ENCODE assay signal across 19 mouse cellular contexts in the genomic region with DNA sequence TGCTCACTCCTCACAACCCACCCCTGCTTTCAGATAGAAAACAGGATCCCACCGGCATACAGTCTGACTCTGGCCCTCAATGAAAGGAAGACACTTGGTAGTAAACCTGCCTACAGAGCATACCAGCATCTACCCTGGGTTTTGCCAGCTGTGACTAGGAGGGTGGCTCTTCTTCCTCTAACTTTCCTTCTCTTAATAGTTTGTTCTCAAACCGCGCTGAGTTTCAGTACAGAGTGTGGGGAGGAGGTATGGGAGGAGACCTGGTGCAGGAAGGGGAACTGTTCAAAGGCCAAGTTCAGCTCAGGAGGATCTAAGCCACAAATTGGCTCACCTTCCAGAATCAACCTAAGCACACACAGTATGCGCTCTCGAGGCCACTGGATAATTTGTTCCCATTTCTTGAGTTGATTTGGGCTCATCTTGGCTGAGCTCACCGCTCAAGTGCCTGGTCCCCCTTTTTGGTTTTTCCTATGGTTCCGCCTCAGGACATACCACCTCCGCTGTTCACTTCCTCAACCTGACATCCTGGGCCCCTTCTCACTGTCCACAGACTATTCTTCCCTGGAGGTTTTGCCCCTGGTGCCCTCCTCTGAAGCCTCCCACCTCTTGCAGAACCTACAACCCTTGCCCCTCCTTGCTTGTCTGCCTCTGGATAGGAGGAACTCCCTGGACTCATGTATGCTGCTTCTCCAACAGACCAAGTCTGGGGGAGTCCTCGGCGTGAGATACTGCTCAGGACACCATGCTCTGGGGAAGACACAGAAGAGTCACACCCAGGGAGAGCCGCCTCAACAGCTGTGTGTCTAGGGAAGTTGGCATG. TPM values are rescaled to one million over a fixed set of nuclear protein-coding genes. Genes with fewer than 3 reads are reported as not detected.
DNase-seq lines count a peak whose midpoint lies in the region; ATAC-seq and TF ChIP-seq lines count a peak whose summit lies in the region.
"Had no signal": no experiment of that assay in that cellular context is flagged by ENCODE, and none has a peak within 500 bp of the region (broad histone marks: within the 10 kb centered on the region; RNA-seq: fewer than 3 reads in every experiment).

No protein-coding gene starts in this region.

- no peaks in the 10 kb centered on the region for H3K9me3 ChIP-seq in embryonic facial prominence, embryonic 14.5 days (ENCODE audit: control insufficient read depth, low read length)
- H3K9me3 ChIP-seq in embryonic facial prominence, embryonic 10.5 days: no peaks in the 10 kb centered on the region
- no peaks in the 10 kb centered on the region for H3K9me3 ChIP-seq in lung, embryonic 16.5 days (ENCODE audit: control insufficient read depth, low read length)
- H3K9me3 ChIP-seq in lung, postnatal 0 days (ENCODE audit: low read length): no peaks in the 10 kb centered on the region
- H3K9me3 ChIP-seq: embryonic facial prominence, embryonic 13.5 days had no signal

- H3K27ac ChIP-seq in embryonic facial prominence, embryonic 14.5 days (replicated peaks; ENCODE audit: low read depth, low read length): no peak overlapping the region
- H3K27ac ChIP-seq in embryonic facial prominence, embryonic 10.5 days (replicated peaks): no peak overlapping the region
- H3K27ac ChIP-seq in lung, embryonic 16.5 days (ENCODE audit: low read length): no peak overlapping the region
- no peak overlapping the region for H3K27ac ChIP-seq in lung, postnatal 0 days (ENCODE audit: low read length)
- H3K27ac ChIP-seq: embryonic facial prominence, embryonic 13.5 days; left cerebral cortex, adult 2 months; liver, embryonic 14.5 days had no signal

- TF ChIP-seq CTCF in lung, postnatal 0 days (IDR thresholded peaks at IDR 0.05): no peak

- DNase-seq in embryonic facial prominence, embryonic 14.5 days (ENCODE audit: low spot score): no peak
- DNase-seq in embryonic facial prominence, embryonic 10.5 days (ENCODE audit: low spot score): no peak
- DNase-seq in lung, postnatal 0 days (ENCODE audit: low spot score): no peak
- peak; percentile 57 for DNase-seq in thymus, postnatal 0 days (ENCODE audit: low spot score)
- DNase-seq in embryo, embryonic 10 days (ENCODE audit: low spot score): no peak
- DNase-seq in cerebellum, postnatal 14 days: no peak
- DNase-seq: cerebellum, adult 9-10 months; heart, postnatal 14 days had no signal

- peak; percentile 4; the same call in 1 of the 2 replicates for ATAC-seq in embryonic facial prominence, embryonic 14.5 days (ENCODE audit: low read depth)
- ATAC-seq in lung, embryonic 16.5 days (ENCODE audit: low read depth): peak; percentile 20; the same call in 1 of the 2 replicates
- no peak for ATAC-seq in lung, postnatal 0 days
- ATAC-seq in hematopoietic stem cell, adult 5-6 weeks (replicated peaks in 1 of 2; ENCODE audit: insufficient read depth in 1 of 2, low FRiP score in 2 of 2, low TSS enrichment in 1 of 2, low read depth in 1 of 2, poor library complexity in 2 of 2, severe bottlenecking in 2 of 2): peak; percentile 80 to 87
- ATAC-seq: forebrain, embryonic 16.5 days; Patski had no signal

- H3K27me3 ChIP-seq in embryonic facial prominence, embryonic 14.5 days (replicated peaks; ENCODE audit: control insufficient read depth, insufficient read depth, low read length): no peaks in the 10 kb centered on the region
- H3K27me3 ChIP-seq in embryonic facial prominence, embryonic 10.5 days (replicated peaks; ENCODE audit: low read depth, poor library complexity, severe bottlenecking): no peaks in the 10 kb centered on the region
- no peaks in the 10 kb centered on the region for H3K27me3 ChIP-seq in lung, embryonic 16.5 days (ENCODE audit: control insufficient read depth, insufficient read depth, low read depth, low read length)
- H3K27me3 ChIP-seq in lung, postnatal 0 days (replicated peaks; ENCODE audit: insufficient read depth, low read length): no peaks in the 10 kb centered on the region
- H3K27me3 ChIP-seq: embryonic facial prominence, embryonic 13.5 days; Patski had no signal

- WGBS in embryonic facial prominence, embryonic 14.5 days: 89% methylated on average over 11 of the region's 11 CpGs
- WGBS in embryonic facial prominence, embryonic 10.5 days: 90% methylated on average over 11 of the region's 11 CpGs
- 80% methylated on average over 11 of the region's 11 CpGs for WGBS in lung, embryonic 16.5 days
- 80% methylated on average over 11 of the region's 11 CpGs for WGBS in lung, postnatal 0 days

- TF ChIP-seq EP300 in lung, postnatal 0 days (IDR thresholded peaks at IDR 0.05): no peak

- H3K4me3 ChIP-seq in embryonic facial prominence, embryonic 14.5 days (ENCODE audit: low read depth, low read length): no peak overlapping the region
- no peak overlapping the region for H3K4me3 ChIP-seq in embryonic facial prominence, embryonic 10.5 days
- H3K4me3 ChIP-seq in lung, embryonic 16.5 days (ENCODE audit: low read length): no peak overlapping the region
- no peak overlapping the region for H3K4me3 ChIP-seq in lung, postnatal 0 days (ENCODE audit: low read depth, low read length)
- H3K4me3 ChIP-seq: embryonic facial prominence, embryonic 13.5 days; left cerebral cortex, adult 2 months had no signal

- H3K36me3 ChIP-seq in embryonic facial prominence, embryonic 14.5 days (ENCODE audit: control insufficient read depth, insufficient read depth, low read length): no peaks in the 10 kb centered on the region
- no peaks in the 10 kb centered on the region for H3K36me3 ChIP-seq in embryonic facial prominence, embryonic 10.5 days (replicated peaks)
- no peaks in the 10 kb centered on the region for H3K36me3 ChIP-seq in lung, embryonic 16.5 days (ENCODE audit: control insufficient read depth, insufficient read depth, low read length)
- H3K36me3 ChIP-seq in lung, postnatal 0 days (ENCODE audit: insufficient read depth, low read length): no peaks in the 10 kb centered on the region
- H3K36me3 ChIP-seq: embryonic facial prominence, embryonic 13.5 days had no signal

- no peak overlapping the region for H3K4me2 ChIP-seq in embryonic facial prominence, embryonic 14.5 days (ENCODE audit: low read depth, low read length)
- no peak overlapping the region for H3K4me2 ChIP-seq in lung, embryonic 16.5 days (ENCODE audit: low read depth, low read length)
- H3K4me2 ChIP-seq in lung, postnatal 0 days (replicated peaks; ENCODE audit: low read depth, low read length): no peak overlapping the region
- H3K4me2 ChIP-seq: embryonic facial prominence, embryonic 13.5 days had no signal

- no peak overlapping the region for H3K9ac ChIP-seq in embryonic facial prominence, embryonic 14.5 days (ENCODE audit: low read depth, low read length)
- H3K9ac ChIP-seq in lung, embryonic 16.5 days (ENCODE audit: low read length): no peak overlapping the region
- no peak overlapping the region for H3K9ac ChIP-seq in lung, postnatal 0 days (replicated peaks; ENCODE audit: low read depth)
- H3K9ac ChIP-seq: embryonic facial prominence, embryonic 13.5 days; liver, embryonic 14.5 days had no signal

- no peaks in the 10 kb centered on the region for H3K4me1 ChIP-seq in embryonic facial prominence, embryonic 14.5 days (ENCODE audit: control insufficient read depth, insufficient read depth, low read length)
- H3K4me1 ChIP-seq in embryonic facial prominence, embryonic 10.5 days: no peaks in the 10 kb centered on the region
- H3K4me1 ChIP-seq in lung, embryonic 16.5 days (replicated peaks; ENCODE audit: control insufficient read depth, insufficient read depth, low read length): no peaks in the 10 kb centered on the region
- no peaks in the 10 kb centered on the region for H3K4me1 ChIP-seq in lung, postnatal 0 days (ENCODE audit: insufficient read depth, low read depth, low read length)

RNA-seq across cellular contexts. Expression of a gene that starts 5.3 kb away (rescaled TPM):
- not detected in 2 replicates for polyA plus RNA-seq in embryonic facial prominence, embryonic 14.5 days (2014; fragmentation: Nextera tagmentation; extraction: Ambion mirVana)
- not detected in 2 replicates for polyA plus RNA-seq in embryonic facial prominence, embryonic 10.5 days (2016; fragmentation: Nextera tagmentation; extraction: Ambion mirVana)
- not detected in 2 replicates for polyA plus RNA-seq in lung, embryonic 16.5 days (2015; fragmentation: Nextera tagmentation; extraction: Ambion mirVana)
- not detected in 2 replicates for polyA plus RNA-seq in lung, postnatal 0 days (2015; fragmentation: Nextera tagmentation; extraction: Ambion mirVana)
- total RNA-seq in hematopoietic stem cell, adult 5-6 weeks (2017): not detected in 2 replicates
- 0.21 TPM in 1 of 2 replicates, not detected in the other for polyA plus RNA-seq in thymus, postnatal 0 days (2015; fragmentation: Nextera tagmentation; extraction: Ambion mirVana)
- total RNA-seq: gastrocnemius, postnatal 4 days; heart, postnatal 14 days; left cerebral cortex, adult 2 months had no signal
- polyA plus RNA-seq: embryonic facial prominence, embryonic 13.5 days; forebrain, embryonic 16.5 days; kidney, embryonic 14.5 days; liver, embryonic 14.5 days; midbrain, postnatal 0 days; Patski; stomach, embryonic 14.5 days had no signal
